Mouse (Mus musculus): Measurements from ENCODE around the gene Adig. TPM values are rescaled to one million over a fixed set of nuclear protein-coding genes. Genes with fewer than 3 reads are reported as not detected.
A peak's percentile ranks its signal among the peaks of the same experiment; 100 is the strongest.

Gene Adig
- total RNA-seq (2021) (1 to 10 TPM; 4.1 to 4.7 TPM), polyA plus RNA-seq (2012; rRNA removed) (15.0 and 21.4 TPM in 2 replicates)
- long read RNA-seq, partial matches to known transcripts = 0 of 2 reads
- long read RNA-seq, other reads (novel, unspliced or antisense) = 0 of 2 reads

DNA sequence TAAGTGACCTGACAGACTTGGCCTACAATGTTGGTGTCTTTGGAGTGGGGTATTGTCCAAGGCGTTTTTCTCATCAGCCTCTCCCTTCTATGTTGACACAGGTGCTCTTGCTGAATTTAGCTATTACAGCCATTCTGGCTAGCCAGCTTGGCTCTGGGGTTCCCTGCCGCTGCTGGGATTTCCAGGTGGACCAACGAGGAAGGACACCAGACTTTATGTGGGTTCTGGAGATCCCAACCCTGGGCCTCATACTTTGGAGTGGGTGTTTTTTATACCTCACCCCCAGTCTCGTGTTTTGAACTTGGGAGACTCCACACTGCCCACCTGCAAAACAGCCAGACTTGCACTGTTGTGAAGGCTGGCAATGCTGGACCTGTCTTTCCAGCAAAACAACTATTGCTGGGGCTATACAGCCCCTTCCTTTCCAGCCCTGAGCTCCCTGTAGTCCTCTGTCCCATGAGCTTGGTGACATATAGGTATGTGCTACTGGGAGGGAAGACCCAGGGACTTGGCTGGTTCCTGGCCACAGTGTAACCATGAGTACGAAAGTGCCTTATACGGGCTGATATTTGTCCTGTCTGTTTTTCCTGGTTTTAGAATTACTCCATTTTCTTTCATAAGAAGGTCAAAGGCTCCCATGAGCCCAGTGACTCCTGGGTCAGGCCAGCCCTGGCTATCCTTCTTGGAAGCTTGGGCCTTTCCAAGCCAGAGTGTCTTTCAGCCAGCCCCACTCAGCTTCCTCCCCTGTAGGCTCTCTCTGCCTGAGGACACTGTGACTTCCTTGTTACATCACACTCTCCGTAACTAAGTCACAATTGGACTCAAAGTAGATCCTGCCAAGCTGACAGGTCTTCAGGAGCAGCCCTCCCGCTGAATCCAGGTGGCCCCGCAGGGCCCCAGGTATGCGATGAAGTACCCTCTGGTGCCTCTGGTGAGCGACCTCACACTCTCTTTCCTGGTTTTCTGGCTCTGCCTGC, at the start of gene Adig:
TSS of gene Adig (plus strand) at position 777 of the 977 bp plus-strand sequence.
- H3K4me1 ChIP-seq (ENCODE audit: control insufficient read depth, insufficient read depth, low read length) = no peaks in the 10 kb centered on the region
- intact Hi-C loops (cut with DNase I) = no loop called here
- DNase-seq = no peak
- no peaks in the 10 kb centered on the region for H3K36me3 ChIP-seq (ENCODE audit: control insufficient read depth, insufficient read depth, low read length)
- H3K27ac ChIP-seq = peak within 1 kb of the TSS; percentile 16; the same call in 1 of the 2 replicates
- no peaks in the 10 kb centered on the region for H3K79me2 ChIP-seq (replicated peaks; ENCODE audit: control insufficient read depth, insufficient read depth, low read length)
- no peak within 1 kb of the TSS for H3K4me3 ChIP-seq
- no peaks in the 10 kb centered on the region for H3K27me3 ChIP-seq (ENCODE audit: control insufficient read depth, insufficient read depth, low read length)
- WGBS = 66% methylated on average over 11 of the region's 11 CpGs
- no peak within 1 kb of the TSS for H3K9ac ChIP-seq (ENCODE audit: low read depth, low read length)
- TF ChIP-seq EP300 (IDR thresholded peaks at IDR 0.05; ENCODE audit: insufficient read depth, low read depth, low read length) = no peak
- no peak for TF ChIP-seq POLR2A (IDR thresholded peaks at IDR 0.05; ENCODE audit: insufficient read depth, low read depth, low read length)
- no peak for TF ChIP-seq CTCF (IDR thresholded peaks at IDR 0.05)

- no peaks in the 10 kb centered on the region for H3K27me3 ChIP-seq (ENCODE audit: control insufficient read depth, insufficient read depth, low read length)
- intact Hi-C loops (cut with DNase I) = no loop called here
- 65% methylated on average over 4 of the region's 4 CpGs for WGBS
These were observed 46.0 kb upstream of the Adig start for GRCm38 (mm10) chr2:158456451-158456850.

GRCm38 (mm10) chr2:158457610-158458009, 44.8 kb upstream of the Adig start:
- Histone ChIP-seq H3K27me3 (ENCODE audit: control insufficient read depth, insufficient read depth, low read length) (no peaks in the 10 kb centered on the region), H3K4me1 (ENCODE audit: control insufficient read depth, insufficient read depth, low read length) (no peaks in the 10 kb centered on the region), H3K36me3 (ENCODE audit: control insufficient read depth, insufficient read depth, low read length) (peaks cover 6% of the 10 kb centered on the region), H3K4me3 (no peak overlapping the region), H3K9ac (ENCODE audit: low read depth, low read length) (no peak overlapping the region), H3K27ac (no peak overlapping the region), H3K79me2 (replicated peaks; ENCODE audit: control insufficient read depth, insufficient read depth, low read length) (no peaks in the 10 kb centered on the region)
- 76% methylated on average over 1 of the region's 1 CpGs for WGBS
- intact Hi-C loops (cut with DNase I) = no loop called here
- TF ChIP-seq EP300 (IDR thresholded peaks at IDR 0.05; ENCODE audit: insufficient read depth, low read depth, low read length) (no peak), POLR2A (IDR thresholded peaks at IDR 0.05; ENCODE audit: insufficient read depth, low read depth, low read length) (no peak), CTCF (IDR thresholded peaks at IDR 0.05) (no peak)
- DNase-seq = no peak

More at GRCm38 (mm10) chr2:158456451-158456850, 46.0 kb upstream of the Adig start:
- Histone ChIP-seq H3K4me3 (no peak overlapping the region), H3K4me1 (ENCODE audit: control insufficient read depth, insufficient read depth, low read length) (no peaks in the 10 kb centered on the region), H3K36me3 (ENCODE audit: control insufficient read depth, insufficient read depth, low read length) (peaks cover 6% of the 10 kb centered on the region), H3K27ac (no peak overlapping the region), H3K9ac (ENCODE audit: low read depth, low read length) (no peak overlapping the region), H3K79me2 (replicated peaks; ENCODE audit: control insufficient read depth, insufficient read depth, low read length) (no peaks in the 10 kb centered on the region)
- no peak for DNase-seq
- TF ChIP-seq EP300 (IDR thresholded peaks at IDR 0.05; ENCODE audit: insufficient read depth, low read depth, low read length) = no peak
- TF ChIP-seq CTCF (IDR thresholded peaks at IDR 0.05) = no peak
- TF ChIP-seq POLR2A (IDR thresholded peaks at IDR 0.05; ENCODE audit: insufficient read depth, low read depth, low read length) = no peak

DNA sequence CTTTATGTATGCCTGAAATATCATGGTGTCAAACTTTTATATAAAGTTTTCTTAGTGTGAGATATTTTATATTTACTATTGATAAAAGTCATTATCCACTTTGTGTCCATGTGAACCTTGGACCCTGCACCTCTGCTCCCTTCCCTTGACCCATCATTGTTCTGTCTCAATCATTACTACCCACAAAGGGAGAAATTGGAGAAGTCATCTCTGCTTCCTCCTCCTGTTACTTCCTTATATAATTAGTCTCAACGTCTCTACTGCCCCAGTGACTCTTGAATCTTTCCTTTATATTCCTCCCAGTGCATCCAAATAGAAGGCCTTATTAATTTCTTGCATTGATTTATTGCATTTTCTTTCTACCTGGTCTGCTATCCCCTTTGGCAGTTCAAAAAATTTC, 40.0 kb upstream of the Adig start:
- intact Hi-C loops (cut with DNase I) = no loop called here
- H3K4me1 ChIP-seq (ENCODE audit: control insufficient read depth, insufficient read depth, low read length) = no peaks in the 10 kb centered on the region
- H3K9ac ChIP-seq (ENCODE audit: low read depth, low read length) = no peak overlapping the region
- 59% methylated on average over 1 of the region's 1 CpGs for WGBS
- TF ChIP-seq POLR2A (IDR thresholded peaks at IDR 0.05; ENCODE audit: insufficient read depth, low read depth, low read length) (no peak), EP300 (IDR thresholded peaks at IDR 0.05; ENCODE audit: insufficient read depth, low read depth, low read length) (no peak), CTCF (IDR thresholded peaks at IDR 0.05) (no peak)
- H3K27me3 ChIP-seq (ENCODE audit: control insufficient read depth, insufficient read depth, low read length) = no peaks in the 10 kb centered on the region
- peaks cover 9% of the 10 kb centered on the region for H3K36me3 ChIP-seq (ENCODE audit: control insufficient read depth, insufficient read depth, low read length)
- no peak overlapping the region for H3K27ac ChIP-seq
- H3K79me2 ChIP-seq (replicated peaks; ENCODE audit: control insufficient read depth, insufficient read depth, low read length) = no peaks in the 10 kb centered on the region
- DNase-seq = no peak
- H3K4me3 ChIP-seq = no peak overlapping the region

DNA sequence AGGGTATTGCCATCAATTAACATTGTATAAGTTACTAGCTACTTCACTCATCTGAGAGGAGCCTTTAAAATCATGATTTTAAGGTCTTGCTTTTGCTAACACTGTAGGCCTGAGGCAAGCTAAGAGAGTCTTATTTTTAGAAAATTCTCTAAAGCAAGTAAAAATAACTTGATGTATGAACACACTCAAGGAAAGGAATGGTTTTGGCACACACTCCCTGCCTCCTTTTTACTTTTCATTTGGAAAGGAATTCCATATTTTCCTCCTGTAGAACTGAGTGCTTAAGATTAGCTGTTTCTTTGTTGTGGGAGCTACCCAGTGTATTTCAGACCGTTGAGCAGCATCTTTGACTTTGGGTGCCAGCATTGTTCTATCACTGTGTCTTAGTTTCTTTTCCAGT, 28.3 kb upstream of the Adig start:
- WGBS = 76% methylated on average over 1 of the region's 1 CpGs
- peaks cover 7% of the 10 kb centered on the region; the same call in 1 of the 2 replicates for H3K36me3 ChIP-seq (ENCODE audit: control insufficient read depth, insufficient read depth, low read length)

DNA sequence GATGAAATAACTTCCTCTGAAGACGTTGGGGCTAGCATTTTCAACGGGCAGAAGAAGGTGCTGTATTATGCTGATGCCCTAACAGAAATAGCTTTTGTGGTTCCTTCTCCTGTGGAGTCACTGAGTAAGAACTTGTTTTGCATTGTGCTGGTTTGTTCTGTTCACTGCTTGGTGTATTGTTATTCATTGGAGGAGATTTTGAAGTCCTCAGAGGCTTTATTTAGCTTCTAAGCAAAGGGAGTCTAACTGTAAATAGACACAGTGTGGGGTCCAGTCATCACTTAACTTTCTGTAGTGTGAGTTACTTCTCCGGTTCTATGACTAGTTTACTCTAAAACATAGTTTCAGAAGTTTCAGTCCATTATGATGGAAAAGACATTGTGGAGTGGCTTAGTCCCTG, 24.8 kb upstream of the Adig start:
- Histone ChIP-seq H3K4me1 (ENCODE audit: control insufficient read depth, insufficient read depth, low read length) (no peaks in the 10 kb centered on the region), H3K36me3 (ENCODE audit: control insufficient read depth, insufficient read depth, low read length) (peaks cover 7% of the 10 kb centered on the region; the same call in 1 of the 2 replicates), H3K27me3 (ENCODE audit: control insufficient read depth, insufficient read depth, low read length) (no peaks in the 10 kb centered on the region), H3K9ac (ENCODE audit: low read depth, low read length) (no peak overlapping the region), H3K79me2 (replicated peaks; ENCODE audit: control insufficient read depth, insufficient read depth, low read length) (no peaks in the 10 kb centered on the region), H3K27ac (no peak overlapping the region), H3K4me3 (no peak overlapping the region)
- WGBS = 77% methylated on average over 3 of the region's 3 CpGs
- no peak for DNase-seq
- intact Hi-C loops (cut with DNase I) = no loop called here
- TF ChIP-seq POLR2A (IDR thresholded peaks at IDR 0.05; ENCODE audit: insufficient read depth, low read depth, low read length) (no peak), EP300 (IDR thresholded peaks at IDR 0.05; ENCODE audit: insufficient read depth, low read depth, low read length) (no peak), CTCF (IDR thresholded peaks at IDR 0.05) (no peak)

More for the DNA sequence above, 28.3 kb upstream of the Adig start:
- H3K4me1 ChIP-seq (ENCODE audit: control insufficient read depth, insufficient read depth, low read length) = no peaks in the 10 kb centered on the region
- intact Hi-C loops (cut with DNase I) = no loop called here
- no peak overlapping the region for H3K4me3 ChIP-seq
- no peaks in the 10 kb centered on the region for H3K79me2 ChIP-seq (replicated peaks; ENCODE audit: control insufficient read depth, insufficient read depth, low read length)
- no peak overlapping the region for H3K9ac ChIP-seq (ENCODE audit: low read depth, low read length)
- no peaks in the 10 kb centered on the region for H3K27me3 ChIP-seq (ENCODE audit: control insufficient read depth, insufficient read depth, low read length)
- DNase-seq = no peak
- no peak overlapping the region for H3K27ac ChIP-seq
- TF ChIP-seq CTCF (IDR thresholded peaks at IDR 0.05) = no peak

All from heart, adult 2 months (tissue).